Mouse (Mus musculus) embryonic stem cell, embryonic (primary cell): ENCODE measurements around the gene Tmem260.

Experiments
- CTCF ChIA-PET, 4 experiments: fragments of 300-600 bp in 2 of 4; fragments of 350-600 bp in 2 of 4; sonication (Branson Sonifier 250); formaldehyde crosslinking; loops; one replicate each; lab custom pipeline; 2022; ENCODE audit warnings: inconsistent platforms in 2 of 4; lab: Charles Lee
- POLR2A ChIA-PET, 4 experiments: fragments of 300-600 bp in 2 of 4; fragments of 350-600 bp in 2 of 4; sonication (Branson Sonifier 250); formaldehyde crosslinking; loops; one replicate each; lab custom pipeline; 2022; ENCODE audit warnings: antibody characterized with exemption in 4 of 4, inconsistent platforms in 1 of 4; lab: Charles Lee

Gene Tmem260

GRCm38 (mm10) chr14:48445984-48446683 is at the start of gene Tmem260:
Gene Tmem260 (plus strand): TSS chr14:48446124.
- CTCF ChIA-PET: interaction anchor here in 3 of 4 experiments (0.6 kb wide), 3 partner anchors 48 to 1221 kb away, joined by 3 to 6 read pairs (median 5); no protein-coding TSS in a partner anchor
- POLR2A ChIA-PET: interaction anchor here in 3 of 4 experiments (0.6 to 1.8 kb wide), 7 partner anchors 10 to 620 kb away, joined by 3 to 7 read pairs (median 3); partner anchors contain the start of genes Ap5m1 (in 1 of the 3), Exoc5 (in 1 of the 3) and Peli2 (in 1 of the 3)

GRCm38 (mm10) chr14:48406086-48406485 is 39.8 kb upstream of the Tmem260 start:
- CTCF ChIA-PET: no interaction called here
- POLR2A ChIA-PET: no interaction called here

- POLR2A ChIA-PET: no interaction called here
- CTCF ChIA-PET: no interaction called here
These were observed 28.9 kb upstream of the Tmem260 start for GRCm38 (mm10) chr14:48417064-48417463.

GRCm38 (mm10) chr14:48418264-48418663 is 27.7 kb upstream of the Tmem260 start:
- POLR2A ChIA-PET: no interaction called here
- CTCF ChIA-PET: no interaction called here

GRCm38 (mm10) chr14:48418672-48419071 is 27.3 kb upstream of the Tmem260 start:
- POLR2A ChIA-PET: no interaction called here
- CTCF ChIA-PET: no interaction called here

GRCm38 (mm10) chr14:48421476-48421875 is 24.4 kb upstream of the Tmem260 start:
- ChIA-PET CTCF (interaction anchor here in 1 of 4 experiments (0.6 kb wide), 1 partner anchor 90 kb away, joined by 4 read pairs; no protein-coding TSS in a partner anchor), POLR2A (interaction anchor here in 1 of 4 experiments (0.6 kb wide), 1 partner anchor 72 kb away, joined by 3 read pairs; no protein-coding TSS in a partner anchor)

- POLR2A ChIA-PET: interaction anchor here in 1 of 4 experiments (0.7 to 1.4 kb wide), 2 partner anchors 10 to 133 kb away, joined by 3 read pairs; no protein-coding TSS in a partner anchor
- CTCF ChIA-PET: interaction anchor here in 1 of 4 experiments (0.6 kb wide), 1 partner anchor 688 kb away, joined by 3 read pairs; no protein-coding TSS in a partner anchor
These were observed 23.9 kb upstream of the Tmem260 start for GRCm38 (mm10) chr14:48421996-48422395.

GRCm38 (mm10) chr14:48422436-48422835 is 23.5 kb upstream of the Tmem260 start:
- ChIA-PET POLR2A (interaction anchor here in 1 of 4 experiments (0.7 to 1.4 kb wide), 2 partner anchors 10 to 132 kb away, joined by 3 read pairs; no protein-coding TSS in a partner anchor), CTCF (interaction anchor here in 1 of 4 experiments (0.6 kb wide), 1 partner anchor 687 kb away, joined by 3 read pairs; no protein-coding TSS in a partner anchor)

- CTCF ChIA-PET: no interaction called here
- POLR2A ChIA-PET: interaction anchor here in 1 of 4 experiments (1.4 kb wide), 1 partner anchor 9 kb away, joined by 3 read pairs; no protein-coding TSS in a partner anchor
These were observed 23.0 kb upstream of the Tmem260 start for GRCm38 (mm10) chr14:48422901-48423300.

- POLR2A ChIA-PET: interaction anchor here in 1 of 4 experiments (1.1 kb wide), 1 partner anchor 9 kb away, joined by 3 read pairs; no protein-coding TSS in a partner anchor
- CTCF ChIA-PET: interaction anchor here in 1 of 4 experiments (0.7 kb wide), 1 partner anchor 583 kb away, joined by 3 read pairs; no protein-coding TSS in a partner anchor
These were observed 13.9 kb upstream of the Tmem260 start for GRCm38 (mm10) chr14:48431978-48432377.

GRCm38 (mm10) chr14:48443796-48444195 is 2.1 kb upstream of the Tmem260 start:
- POLR2A ChIA-PET: interaction anchor here in 1 of 4 experiments (0.8 kb wide), 2 partner anchors 192 to 345 kb away, joined by 5 to 9 read pairs; no protein-coding TSS in a partner anchor
- CTCF ChIA-PET: no interaction called here

- ChIA-PET CTCF (interaction anchor here in 1 of 4 experiments (1.2 kb wide), 1 partner anchor 82 kb away, joined by 3 read pairs; no protein-coding TSS in a partner anchor), POLR2A (interaction anchor here in 1 of 4 experiments (0.6 kb wide), 1 partner anchor 8 kb away, joined by 5 read pairs; no protein-coding TSS in a partner anchor)
These were observed 6.1 kb downstream of the Tmem260 start for GRCm38 (mm10) chr14:48451966-48452407.

GRCm38 (mm10) chr14:48453411-48453810 is 7.5 kb downstream of the Tmem260 start:
- CTCF ChIA-PET: interaction anchor here in 1 of 4 experiments (0.6 kb wide), 1 partner anchor 47 kb away, joined by 4 read pairs; no protein-coding TSS in a partner anchor
- POLR2A ChIA-PET: no interaction called here

- ChIA-PET CTCF (interaction anchor here in 1 of 4 experiments (0.9 kb wide), 1 partner anchor 37 kb away, joined by 3 read pairs; no protein-coding TSS in a partner anchor), POLR2A (interaction anchor here in 2 of 4 experiments (0.7 to 1.7 kb wide), 4 partner anchors 10 to 38 kb away, joined by 3 to 7 read pairs (median 6); no protein-coding TSS in a partner anchor)
These were observed 10.6 kb downstream of the Tmem260 start for GRCm38 (mm10) chr14:48456305-48457092.

GRCm38 (mm10) chr14:48457288-48457938 is 11.5 kb downstream of the Tmem260 start:
- ChIA-PET POLR2A (interaction anchor here in 2 of 4 experiments (0.6 to 1.7 kb wide), 4 partner anchors 11 to 825 kb away, joined by 4 to 7 read pairs (median 6); no protein-coding TSS in a partner anchor), CTCF (interaction anchor here in 1 of 4 experiments (0.5 to 0.6 kb wide), 2 partner anchors 527 to 618 kb away, joined by 4 read pairs; no protein-coding TSS in a partner anchor)

GRCm38 (mm10) chr14:48458901-48459300 is 13.0 kb downstream of the Tmem260 start:
- ChIA-PET CTCF (no interaction called here), POLR2A (interaction anchor here in 1 of 4 experiments (0.8 kb wide), 1 partner anchor 12 kb away, joined by 3 read pairs; no protein-coding TSS in a partner anchor)

- CTCF ChIA-PET: no interaction called here
- POLR2A ChIA-PET: no interaction called here
These were observed 22.4 kb downstream of the Tmem260 start for GRCm38 (mm10) chr14:48468339-48468738.
